ENCODE assay signal across 18 mouse cellular contexts in the genomic region with DNA sequence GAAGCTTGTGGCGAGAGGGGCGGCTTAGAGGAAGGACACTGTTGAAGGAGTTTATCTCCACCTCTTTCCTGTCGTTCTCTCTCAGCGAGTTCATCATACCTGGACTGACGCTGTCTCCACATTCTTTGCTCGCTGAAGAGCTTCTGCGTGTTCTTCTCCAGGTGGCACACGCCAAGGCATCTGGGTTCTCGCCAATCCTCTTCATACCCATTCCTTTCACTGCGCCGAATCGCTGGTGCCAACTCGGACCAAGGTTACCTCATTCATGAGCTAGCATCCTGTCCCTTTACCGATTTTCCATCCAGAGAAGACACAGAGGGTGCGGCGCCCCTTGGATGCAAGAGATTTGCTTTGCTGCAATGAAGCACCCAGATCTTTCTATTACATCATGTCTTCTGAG. TPM values are rescaled to one million over a fixed set of nuclear protein-coding genes. Genes with fewer than 3 reads are reported as not detected.
DNase-seq lines count a peak whose midpoint lies in the region; ATAC-seq lines count a peak whose summit lies in the region.
"Had no signal": no experiment of that assay in that cellular context is flagged by ENCODE, and none has a peak within 500 bp of the region (broad histone marks: within the 10 kb centered on the region; RNA-seq: fewer than 3 reads in every experiment).

No protein-coding gene starts in this region.

- no peak for DNase-seq in frontal cortex, postnatal 10 days (ENCODE audit: low spot score in 2 of 2)
- peak; percentile 69 for DNase-seq in cerebellum, adult 9-10 months
- DNase-seq in thymus, postnatal 4 days = peak; percentile 38
- DNase-seq in adrenal gland, adult (ENCODE audit: inconsistent age in 2 of 2, low spot score in 1 of 2) = no peak
- DNase-seq: embryo, embryonic 11 days; gastrocnemius, postnatal 14 days; heart, adult 11 months; heart, postnatal 14 days; kidney, adult 18-20 months; liver, postnatal 0 days; retina, postnatal 1 day had no signal

- peak; percentile 15 for ATAC-seq in frontal cortex, adult (ENCODE audit: low TSS enrichment)
- 0 out of 2 replicates have a peak, but pooled peaks have one; percentile 32 for ATAC-seq in common myeloid progenitor, adult 5-6 weeks (replicated peaks; ENCODE audit: low read depth, poor library complexity, severe bottlenecking)
- ATAC-seq in CD4-positive, CD25-positive, alpha-beta regulatory T cell, adult 4 months = no peak
- ATAC-seq in erythroblast, adult 5-6 weeks (replicated peaks; ENCODE audit: low FRiP score, poor library complexity, severe bottlenecking) = no peak
- ATAC-seq: forebrain, embryonic 15.5 days; liver, postnatal 0 days; lung, postnatal 0 days; midbrain, embryonic 16.5 days had no signal

RNA-seq across cellular contexts. Expression of a gene that starts 15.1 kb away (rescaled TPM):
- total RNA-seq in common myeloid progenitor, adult 5-6 weeks (2017) = 9.8 and 15.0 TPM in 2 replicates
- 10 to 100 TPM; 16.6 to 22.2 TPM for polyA plus RNA-seq in CD4-positive, CD25-positive, alpha-beta regulatory T cell, adult 4 months (2017; shearing (Covaris generic))
- total RNA-seq in erythroblast, adult 5-6 weeks (2015; ENCODE audit: low replicate concordance) = 9.0 and 21.1 TPM in 2 replicates
- 2.6 and 6.4 TPM in 2 replicates for total RNA-seq in erythroblast, adult 5-6 weeks (2017; ENCODE audit: low replicate concordance)

RNA-seq across cellular contexts. Expression of a gene that starts 44.6 kb away (rescaled TPM):
- 26.3 and 27.5 TPM in 2 replicates for total RNA-seq in common myeloid progenitor, adult 5-6 weeks (2017)
- polyA plus RNA-seq in CD4-positive, CD25-positive, alpha-beta regulatory T cell, adult 4 months (2017; shearing (Covaris generic)) = 10 to 100 TPM; 30.9 to 33.7 TPM
- 10.0 and 15.7 TPM in 2 replicates for total RNA-seq in erythroblast, adult 5-6 weeks (2015; ENCODE audit: low replicate concordance)
- total RNA-seq in erythroblast, adult 5-6 weeks (2017; ENCODE audit: low replicate concordance) = 3.9 and 4.1 TPM in 2 replicates

RNA-seq across cellular contexts. Expression of a gene that starts 47.4 kb away (rescaled TPM):
- total RNA-seq in common myeloid progenitor, adult 5-6 weeks (2017) = 24.8 and 35.5 TPM in 2 replicates
- 1 to 10 TPM; 2.9 to 4.1 TPM for polyA plus RNA-seq in CD4-positive, CD25-positive, alpha-beta regulatory T cell, adult 4 months (2017; shearing (Covaris generic))
- total RNA-seq in erythroblast, adult 5-6 weeks (2015; ENCODE audit: low replicate concordance) = 14.0 and 23.2 TPM in 2 replicates
- 10.5 and 12.4 TPM in 2 replicates for total RNA-seq in erythroblast, adult 5-6 weeks (2017; ENCODE audit: low replicate concordance)

Comparison
In these comparisons a context has a peak if more than half of its experiments do, and no peak if none do; other contexts are left out.
1. ATAC-seq: peak in frontal cortex, adult (single experiment) and common myeloid progenitor, adult 5-6 weeks (single experiment); none in CD4-positive, CD25-positive, alpha-beta regulatory T cell, adult 4 months (single experiment) and erythroblast, adult 5-6 weeks (single experiment).
2. DNase-seq: peak in cerebellum, adult 9-10 months (single experiment) and thymus, postnatal 4 days (single experiment); none in frontal cortex, postnatal 10 days (0 of 2) and adrenal gland, adult (0 of 2).